Mouse (Mus musculus): ENCODE data around the gene Twsg1.
"Not testable (repeated sequence)": the region's sequence is repeated elsewhere in the genome, so short reads cannot be mapped to it uniquely, and the experiment has no call there.

Twsg1 gene

DNA sequence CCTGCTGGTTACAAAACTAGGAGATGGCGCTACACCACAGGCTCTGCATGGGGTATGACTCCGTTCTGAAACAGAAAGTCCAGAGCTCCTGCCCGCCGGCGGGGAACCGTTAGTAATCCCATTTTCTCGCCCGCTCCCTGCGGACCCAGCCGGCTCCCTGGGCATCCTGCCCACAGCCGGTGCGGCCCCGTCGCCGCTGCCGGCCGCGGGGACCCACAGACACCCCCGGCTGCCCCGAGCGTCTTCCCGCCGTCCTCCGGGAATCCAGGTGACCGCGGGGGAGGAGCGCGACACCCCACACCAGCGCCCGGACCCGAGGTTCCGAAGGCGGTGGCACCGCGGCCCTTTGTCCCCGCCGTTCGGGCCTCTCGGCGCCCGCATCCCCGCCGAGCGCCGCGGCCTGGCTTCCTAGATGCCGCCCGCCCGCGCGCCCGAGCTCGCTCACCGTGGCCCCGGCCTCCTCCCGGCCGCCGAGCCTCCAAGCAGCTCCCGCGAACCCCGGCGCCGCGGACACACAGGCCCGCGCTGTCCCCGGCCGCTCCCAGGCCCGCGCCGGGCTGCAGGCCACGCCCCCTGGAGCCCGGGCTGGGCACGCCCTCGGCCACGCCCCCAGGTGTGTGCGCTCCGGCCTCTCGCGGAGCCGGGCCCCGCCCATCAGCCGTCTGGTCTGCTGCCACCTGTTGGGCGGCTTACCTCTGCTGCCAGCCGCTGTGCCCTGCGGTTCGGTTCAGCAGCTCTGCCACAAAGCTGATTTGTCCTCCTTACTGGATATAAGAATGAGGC is at the start of gene Twsg1:
Gene Twsg1, minus strand, starts transcription at position 605 of the 783 bp plus-strand sequence.
- in situ Hi-C loops (cut with MseI, MboI) = no loop called here

GRCm38 (mm10) chr17:65988151-65988820 is 37.3 kb upstream of the Twsg1 start:
- in situ Hi-C loops (cut with MseI, MboI) = no loop called here

DNA sequence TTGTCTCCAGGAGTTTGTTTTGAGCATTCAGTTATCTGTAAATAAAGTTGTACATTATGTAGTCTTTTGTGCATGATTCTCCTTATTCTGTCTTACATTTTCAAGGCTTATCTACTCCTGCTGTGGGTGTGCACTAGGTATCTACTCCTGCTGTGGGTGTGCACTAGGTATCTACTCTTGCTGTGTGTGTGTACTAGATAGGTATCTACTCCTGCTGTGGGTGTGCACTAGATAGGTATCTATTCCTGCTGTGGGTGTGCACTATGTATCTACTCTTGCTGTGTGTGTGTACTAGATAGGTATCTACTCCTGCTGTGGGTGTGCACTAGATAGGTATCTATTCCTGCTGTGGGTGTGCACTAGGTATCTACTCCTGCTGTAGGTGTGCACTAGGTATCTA is 25.7 kb upstream of the Twsg1 start:
- in situ Hi-C loops (cut with MseI, MboI) = not testable (repeated sequence)

DNA sequence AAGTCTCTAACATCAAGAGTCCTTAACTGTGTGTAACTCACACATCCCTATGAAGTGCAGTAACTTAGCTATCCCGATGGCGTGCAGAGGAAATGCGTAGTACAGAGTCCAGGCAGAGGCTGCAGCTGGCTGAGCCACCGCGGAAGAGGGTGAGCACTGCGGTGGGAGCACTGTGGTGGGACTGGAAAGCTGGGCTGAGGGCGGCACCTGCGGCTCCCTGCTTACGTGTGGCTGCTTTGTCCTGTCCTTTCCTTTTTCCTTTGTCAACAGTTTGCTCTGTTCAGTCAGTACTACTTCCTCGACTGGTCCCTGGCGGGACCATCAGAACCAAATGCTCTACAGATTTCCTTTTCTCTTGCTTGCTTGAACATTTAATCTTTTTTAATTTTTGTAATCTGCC is 16.7 kb upstream of the Twsg1 start:
- in situ Hi-C loops (cut with MseI, MboI) = no loop called here

- in situ Hi-C loops (cut with MseI, MboI) = no loop called here
These were observed 11.2 kb upstream of the Twsg1 start for GRCm38 (mm10) chr17:65962263-65962662.

DNA sequence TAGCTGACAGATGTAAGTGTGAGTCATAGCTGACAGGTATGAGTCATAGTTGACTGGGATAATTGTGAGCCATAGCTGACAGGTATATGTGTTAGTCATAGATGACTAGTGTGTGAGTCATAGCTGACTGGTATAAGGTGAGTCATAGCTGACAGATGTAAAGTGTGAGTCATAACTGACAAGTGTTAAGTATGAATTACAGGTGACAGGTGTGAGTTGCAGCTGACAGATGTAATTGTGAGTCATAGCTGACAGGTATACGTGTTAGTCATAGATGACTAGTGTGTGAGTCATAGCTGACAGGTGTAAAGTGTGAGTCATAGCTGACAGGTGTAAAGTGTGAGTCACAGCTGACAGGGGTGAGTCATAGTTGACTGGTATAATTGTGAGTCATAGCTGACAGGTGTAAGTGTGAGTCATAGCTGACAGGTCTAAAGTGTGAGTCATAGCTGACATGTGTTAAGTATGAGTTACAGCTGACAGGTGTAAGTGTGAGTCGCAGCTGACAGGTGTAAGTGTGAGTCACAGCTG is 10.6 kb upstream of the Twsg1 start:
- in situ Hi-C loops (cut with MseI, MboI) = no loop called here

DNA sequence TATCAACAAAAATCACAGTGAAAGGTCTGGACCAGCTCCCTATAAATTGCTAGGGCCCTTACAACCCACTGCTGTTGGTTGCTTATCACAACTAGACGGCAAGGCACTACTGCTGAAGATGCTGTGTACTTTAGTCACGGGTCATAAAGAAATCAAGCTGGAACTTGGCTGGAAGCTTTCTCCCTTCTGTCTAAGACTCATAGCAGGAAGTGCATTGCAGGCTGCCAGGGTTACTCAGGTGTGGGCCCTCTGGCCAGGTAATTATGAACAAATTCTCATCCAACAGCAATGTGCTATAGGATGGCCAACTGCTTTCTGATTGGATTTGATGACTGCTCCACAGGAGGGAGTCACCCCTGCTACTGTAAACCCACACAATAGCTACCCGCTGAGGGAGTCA is 8.0 kb upstream of the Twsg1 start:
- in situ Hi-C loops (cut with MseI, MboI) = no loop called here

GRCm38 (mm10) chr17:65958366-65958765 is 7.3 kb upstream of the Twsg1 start:
- in situ Hi-C loops (cut with MseI, MboI) = no loop called here

GRCm38 (mm10) chr17:65957782-65958325 is 6.8 kb upstream of the Twsg1 start:
- in situ Hi-C loops (cut with MseI, MboI) = no loop called here

DNA sequence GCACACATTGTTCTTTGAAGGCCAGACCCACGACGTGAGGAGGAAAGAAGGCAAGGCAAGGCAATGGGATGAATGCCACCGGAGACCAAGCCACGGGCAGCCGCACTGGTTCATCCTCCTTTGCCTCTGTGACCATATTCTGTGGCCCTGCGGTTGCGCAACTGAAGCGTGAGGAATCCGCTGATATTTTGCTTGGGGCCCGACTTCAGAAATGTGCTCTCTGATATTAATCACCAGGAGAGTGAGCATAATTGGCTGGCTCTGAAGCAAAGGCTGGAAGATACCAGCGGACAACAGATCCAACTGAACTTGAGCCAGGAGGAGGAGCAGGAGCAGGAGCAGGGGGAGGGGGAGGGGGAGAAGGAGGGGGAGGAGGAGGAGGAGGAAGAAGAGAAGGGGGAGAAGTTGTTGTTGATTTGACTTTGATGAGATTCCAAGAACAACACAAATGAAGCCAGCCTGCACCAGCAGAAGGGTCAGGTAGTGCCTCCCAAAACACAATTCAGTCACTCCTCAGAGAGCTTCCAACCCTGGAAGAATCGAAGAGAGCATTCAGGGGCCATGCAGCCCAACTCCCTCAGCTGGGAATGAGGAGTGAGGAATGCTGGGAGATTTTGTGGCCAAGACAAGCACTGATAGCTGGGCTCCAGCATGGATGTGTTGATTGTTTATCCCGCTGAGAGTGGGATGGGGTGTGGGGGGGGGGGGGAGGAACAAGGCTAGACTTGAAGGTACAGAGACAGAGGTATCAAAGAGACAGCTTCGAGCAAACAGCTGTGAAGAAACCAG is 6.2 kb upstream of the Twsg1 start:
- in situ Hi-C loops (cut with MseI, MboI) = no loop called here

DNA sequence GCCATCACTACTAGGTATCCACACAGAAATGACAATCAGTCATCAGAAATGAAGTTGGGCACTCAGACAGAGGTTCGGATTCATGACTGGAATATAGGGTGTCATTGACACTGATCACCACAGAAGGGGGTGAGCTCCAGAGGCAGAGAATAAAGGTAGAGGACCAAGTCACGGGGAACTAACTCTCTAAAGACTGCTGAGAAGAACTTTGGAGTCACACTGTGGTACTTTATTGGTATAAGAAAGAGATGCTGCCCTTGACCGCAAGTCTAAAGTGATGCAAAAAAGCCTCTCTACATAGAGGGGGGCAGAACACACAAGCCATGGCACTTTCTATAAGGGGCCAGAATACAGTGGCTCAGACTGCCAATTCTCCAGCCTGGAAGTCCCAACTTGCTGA is 5.1 kb upstream of the Twsg1 start:
- in situ Hi-C loops (cut with MseI, MboI) = no loop called here

- in situ Hi-C loops (cut with MseI, MboI) = no loop called here
These were observed 2.9 kb upstream of the Twsg1 start for GRCm38 (mm10) chr17:65953959-65954358.

DNA sequence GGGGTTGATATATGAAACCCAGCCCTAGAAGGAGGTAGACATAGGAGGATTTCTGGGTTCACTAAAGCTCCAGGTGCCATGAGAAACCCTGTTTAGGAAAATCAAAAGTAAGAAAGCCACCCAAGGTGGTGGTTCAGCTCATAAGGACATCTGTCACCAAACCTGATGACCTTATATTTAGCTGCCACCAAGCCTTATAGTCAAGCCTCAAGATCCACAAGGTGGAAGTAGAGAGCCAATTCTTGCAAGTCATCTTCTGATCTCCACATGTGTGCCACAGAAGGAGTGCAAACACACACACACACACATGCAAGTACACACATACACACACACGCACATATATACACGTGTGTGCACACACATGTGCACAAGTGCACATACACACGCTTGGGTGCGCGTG is 1.1 kb upstream of the Twsg1 start:
- in situ Hi-C loops (cut with MseI, MboI) = no loop called here

DNA sequence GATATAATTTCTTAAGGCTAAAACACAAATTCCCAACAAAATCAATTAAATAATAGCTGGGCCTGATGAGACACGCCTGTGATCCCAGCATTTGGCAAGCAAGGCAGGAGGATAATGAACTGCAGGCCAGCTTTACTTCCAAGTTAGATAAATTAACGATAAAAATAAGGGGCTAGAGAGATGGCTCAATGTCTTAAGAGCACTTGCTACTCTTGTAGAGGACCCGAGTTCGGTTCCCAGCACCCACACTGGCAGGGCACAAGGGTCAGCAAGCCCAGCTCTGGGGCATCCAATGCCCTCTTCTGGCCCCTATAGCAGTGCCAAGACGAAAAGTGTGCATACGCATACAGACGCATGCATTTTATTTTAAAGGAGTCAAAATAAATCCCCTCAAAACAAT is 843 bp downstream of the Twsg1 start:
- in situ Hi-C loops (cut with MseI, MboI) = no loop called here

DNA sequence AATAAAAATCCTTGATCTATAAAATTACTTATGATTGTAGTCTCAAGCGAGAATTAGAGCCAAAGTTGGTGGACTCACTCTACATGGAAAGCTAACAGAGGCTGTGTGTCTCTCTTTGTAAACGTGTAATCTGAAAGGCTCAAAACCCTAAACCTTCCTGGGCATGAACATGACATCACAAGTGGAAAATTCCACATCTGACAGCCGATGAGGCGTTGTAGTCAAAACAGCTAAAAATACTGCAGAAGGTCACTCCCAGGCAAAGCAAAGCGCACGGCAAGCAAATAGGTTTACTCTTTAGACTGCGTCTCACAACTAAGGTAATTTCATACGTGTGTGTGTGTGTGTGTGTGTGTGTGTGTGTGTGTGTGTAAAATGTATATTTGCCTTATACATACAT is 3.7 kb downstream of the Twsg1 start:
- in situ Hi-C loops (cut with MseI, MboI) = no loop called here

- in situ Hi-C loops (cut with MseI, MboI) = no loop called here
These were observed 5.6 kb downstream of the Twsg1 start for GRCm38 (mm10) chr17:65945420-65945819.

GRCm38 (mm10) chr17:65942394-65942793 is 8.6 kb downstream of the Twsg1 start:
- in situ Hi-C loops (cut with MseI, MboI) = no loop called here

DNA sequence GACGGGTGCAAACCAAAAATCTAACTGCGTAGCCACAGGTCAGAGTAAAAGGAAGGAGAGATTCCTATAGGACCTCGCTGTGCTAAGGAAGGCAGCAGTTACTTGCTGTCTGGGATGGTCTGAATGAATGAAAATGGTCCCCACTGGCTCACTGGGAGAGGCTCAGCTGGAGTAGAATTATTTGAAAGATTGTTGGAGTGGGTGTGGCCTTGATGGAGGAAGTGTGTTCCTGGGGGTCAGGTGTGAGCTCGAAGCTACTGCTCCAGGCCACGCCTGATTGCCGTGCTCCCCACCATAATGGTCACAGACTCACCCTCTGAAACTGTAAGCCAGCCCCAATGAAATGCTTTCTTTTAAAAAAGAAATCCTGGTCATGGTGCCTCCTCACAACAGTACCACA is 9.8 kb downstream of the Twsg1 start:
- in situ Hi-C loops (cut with MseI, MboI) = no loop called here

- in situ Hi-C loops (cut with MseI, MboI) = no loop called here
These were observed 10.8 kb downstream of the Twsg1 start for GRCm38 (mm10) chr17:65940221-65940620.

DNA sequence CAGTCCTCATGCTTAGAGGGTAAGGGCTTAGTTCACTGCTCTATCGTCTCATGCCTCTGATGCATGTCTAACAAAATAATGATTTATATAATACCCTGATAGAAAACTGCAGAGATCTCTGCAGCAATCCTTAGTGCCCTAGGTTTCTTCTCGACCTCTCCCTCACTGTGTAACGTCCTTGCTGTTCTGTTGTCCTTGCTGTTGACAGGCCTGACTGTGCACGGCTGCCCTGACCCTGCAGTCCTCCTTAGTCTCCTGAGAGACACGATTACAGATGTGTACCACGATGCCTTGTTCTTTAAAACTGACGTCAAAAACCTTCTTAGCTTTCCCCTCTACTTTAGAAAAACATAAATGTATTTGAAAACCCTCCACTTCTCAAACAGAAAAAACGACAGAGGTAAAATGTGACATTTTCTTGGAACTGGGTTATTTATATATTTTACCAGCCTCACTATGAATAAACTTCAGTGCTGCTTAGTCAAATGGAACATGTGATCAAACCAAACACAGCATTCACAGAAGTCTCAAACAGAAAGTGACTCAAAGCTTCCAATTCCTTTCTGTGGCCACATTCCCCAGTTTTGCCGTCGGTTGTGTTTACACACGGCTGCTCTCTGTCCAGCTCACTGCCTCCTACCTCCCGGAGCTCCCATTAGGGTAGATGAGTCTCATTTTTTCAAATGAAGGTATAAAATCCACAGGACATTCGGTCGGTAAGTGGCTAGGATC is 11.4 kb downstream of the Twsg1 start:
- in situ Hi-C loops (cut with MseI, MboI) = no loop called here

- in situ Hi-C loops (cut with MseI, MboI) = no loop called here
These were observed 13.4 kb downstream of the Twsg1 start for GRCm38 (mm10) chr17:65937671-65938070.
